Mouse (Mus musculus): ENCODE results near the gene Rbm4b. TPM values are rescaled to one million over a fixed set of nuclear protein-coding genes. Genes with fewer than 3 reads are reported as not detected.

Gene Rbm4b
- polyA plus RNA-seq, 1 experiment from 2014 or later, result 17.0 TPM

DNA sequence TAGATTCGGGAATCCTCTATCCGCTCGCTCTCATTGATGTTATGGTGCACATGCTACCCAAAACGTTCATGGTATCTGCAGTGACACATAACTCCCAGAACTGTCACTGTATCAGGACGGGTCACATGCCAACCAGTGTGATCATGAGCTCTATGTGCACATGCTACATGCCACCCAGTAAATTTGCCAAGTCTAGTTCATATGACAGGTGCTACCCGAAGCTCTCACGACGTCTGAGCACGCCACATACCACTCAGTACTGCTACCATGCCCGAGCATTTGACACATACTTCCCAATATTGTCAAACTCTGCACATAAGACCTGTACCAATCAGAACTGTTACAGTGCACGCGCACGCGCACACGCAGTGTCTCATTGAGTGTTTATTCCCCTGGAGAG, 36.2 kb upstream of the Rbm4b start:
- WGBS, result 77% methylated on average over 15 of the region's 15 CpGs
- Histone ChIP-seq H3K4me3 (ENCODE audit: low read depth, low read length) (peak overlapping the region; percentile 21; the same call in 1 of the 2 replicates), H3K4me2 (replicated peaks; ENCODE audit: low read depth) (peak overlapping the region; percentile 63), H3K27ac (ENCODE audit: low read depth, low read length) (no peak overlapping the region), H3K27me3 (replicated peaks; ENCODE audit: control insufficient read depth, insufficient read depth, low read length) (no peaks in the 10 kb centered on the region), H3K36me3 (ENCODE audit: control insufficient read depth, insufficient read depth) (no peaks in the 10 kb centered on the region), H3K4me1 (replicated peaks; ENCODE audit: control insufficient read depth, insufficient read depth, low read length) (no peaks in the 10 kb centered on the region), H3K9ac (ENCODE audit: low read depth, low read length) (no peak overlapping the region), H3K9me3 (ENCODE audit: control insufficient read depth) (no peaks in the 10 kb centered on the region)
- no peak for ATAC-seq
- TF ChIP-seq CTCF (IDR thresholded peaks at IDR 0.05; ENCODE audit: low read depth), result no peak

- no peaks in the 10 kb centered on the region for H3K4me1 ChIP-seq (replicated peaks; ENCODE audit: control insufficient read depth, insufficient read depth, low read length)
- no peaks in the 10 kb centered on the region for H3K27me3 ChIP-seq (replicated peaks; ENCODE audit: control insufficient read depth, insufficient read depth, low read length)
- no peak overlapping the region for H3K27ac ChIP-seq (ENCODE audit: low read depth, low read length)
- no peak overlapping the region; the same call in 1 of the 2 replicates for H3K9ac ChIP-seq (ENCODE audit: low read depth, low read length)
- TF ChIP-seq CTCF (IDR thresholded peaks at IDR 0.05; ENCODE audit: low read depth), result no peak
- ATAC-seq, result peak; percentile 86
- no peaks in the 10 kb centered on the region for H3K9me3 ChIP-seq (ENCODE audit: control insufficient read depth)
- no peaks in the 10 kb centered on the region for H3K36me3 ChIP-seq (ENCODE audit: control insufficient read depth, insufficient read depth)
- 18% methylated on average over 11 of the region's 11 CpGs for WGBS
- H3K4me2 ChIP-seq (replicated peaks; ENCODE audit: low read depth), result peak overlapping the region; percentile 63
- H3K4me3 ChIP-seq (ENCODE audit: low read depth, low read length), result peak overlapping the region; percentile 21
Measured at GRCm38 (mm10) chr19:4720671-4721244, 35.5 kb upstream of the Rbm4b start.

DNA sequence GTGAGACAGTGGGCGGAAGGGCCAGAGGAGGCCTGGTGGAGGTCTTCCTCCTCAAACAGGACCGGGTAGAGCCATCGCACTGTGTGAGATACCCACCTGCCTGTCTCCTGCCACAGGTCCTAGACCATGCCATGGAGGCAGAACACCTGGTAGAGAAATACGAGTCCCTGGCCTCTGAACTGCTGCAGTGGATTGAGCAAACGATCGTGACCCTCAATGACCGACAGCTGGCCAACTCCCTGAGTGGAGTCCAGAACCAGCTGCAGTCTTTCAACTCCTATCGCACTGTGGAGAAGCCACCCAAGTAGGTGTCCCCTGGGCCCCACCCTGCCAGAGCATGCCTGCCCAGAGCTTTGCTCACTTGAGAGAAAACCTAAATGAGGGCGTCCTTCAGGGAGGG, 27.1 kb upstream of the Rbm4b start:
- no peaks in the 10 kb centered on the region for H3K9me3 ChIP-seq (ENCODE audit: control insufficient read depth)
- H3K4me1 ChIP-seq (replicated peaks; ENCODE audit: control insufficient read depth, insufficient read depth, low read length), result no peaks in the 10 kb centered on the region
- 77% methylated on average over 9 of the region's 9 CpGs for WGBS
- no peak overlapping the region for H3K9ac ChIP-seq (ENCODE audit: low read depth, low read length)
- no peak overlapping the region for H3K4me2 ChIP-seq (replicated peaks; ENCODE audit: low read depth)
- H3K27me3 ChIP-seq (replicated peaks; ENCODE audit: control insufficient read depth, insufficient read depth, low read length), result no peaks in the 10 kb centered on the region
- no peak overlapping the region for H3K4me3 ChIP-seq (ENCODE audit: low read depth, low read length)
- no peak overlapping the region for H3K27ac ChIP-seq (ENCODE audit: low read depth, low read length)
- no peak for TF ChIP-seq CTCF (IDR thresholded peaks at IDR 0.05; ENCODE audit: low read depth)
- no peak for ATAC-seq
- H3K36me3 ChIP-seq (ENCODE audit: control insufficient read depth, insufficient read depth), result no peaks in the 10 kb centered on the region

DNA sequence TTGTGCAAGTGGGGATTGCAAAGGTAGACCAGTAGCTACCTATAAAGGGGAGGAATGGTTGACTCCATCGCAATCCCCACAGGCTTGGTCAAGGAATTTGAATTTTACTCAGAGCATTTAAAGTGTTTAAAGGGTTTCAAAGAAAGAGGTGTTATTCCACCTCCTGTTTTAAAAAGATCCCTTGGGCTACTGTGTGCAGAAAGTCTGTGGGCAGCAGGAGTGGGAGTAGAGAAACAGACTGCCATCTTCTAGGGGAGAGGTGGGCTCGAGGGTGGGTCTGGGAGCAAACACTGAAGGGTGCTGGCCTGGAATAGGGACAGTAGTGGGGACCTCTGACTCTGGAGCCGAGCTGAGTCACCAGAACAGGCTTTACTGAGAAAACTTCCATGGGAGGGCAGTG, 23.2 kb upstream of the Rbm4b start:
- H3K27ac ChIP-seq (ENCODE audit: low read depth, low read length), result no peak overlapping the region
- H3K9me3 ChIP-seq (ENCODE audit: control insufficient read depth), result no peaks in the 10 kb centered on the region
- no peak for ATAC-seq
- H3K36me3 ChIP-seq (ENCODE audit: control insufficient read depth, insufficient read depth), result no peaks in the 10 kb centered on the region
- no peak overlapping the region for H3K4me2 ChIP-seq (replicated peaks; ENCODE audit: low read depth)
- H3K9ac ChIP-seq (ENCODE audit: low read depth, low read length), result no peak overlapping the region
- no peaks in the 10 kb centered on the region for H3K4me1 ChIP-seq (replicated peaks; ENCODE audit: control insufficient read depth, insufficient read depth, low read length)
- H3K27me3 ChIP-seq (replicated peaks; ENCODE audit: control insufficient read depth, insufficient read depth, low read length), result no peaks in the 10 kb centered on the region
- H3K4me3 ChIP-seq (ENCODE audit: low read depth, low read length), result no peak overlapping the region
- no peak for TF ChIP-seq CTCF (IDR thresholded peaks at IDR 0.05; ENCODE audit: low read depth)
- 86% methylated on average over 3 of the region's 3 CpGs for WGBS

DNA sequence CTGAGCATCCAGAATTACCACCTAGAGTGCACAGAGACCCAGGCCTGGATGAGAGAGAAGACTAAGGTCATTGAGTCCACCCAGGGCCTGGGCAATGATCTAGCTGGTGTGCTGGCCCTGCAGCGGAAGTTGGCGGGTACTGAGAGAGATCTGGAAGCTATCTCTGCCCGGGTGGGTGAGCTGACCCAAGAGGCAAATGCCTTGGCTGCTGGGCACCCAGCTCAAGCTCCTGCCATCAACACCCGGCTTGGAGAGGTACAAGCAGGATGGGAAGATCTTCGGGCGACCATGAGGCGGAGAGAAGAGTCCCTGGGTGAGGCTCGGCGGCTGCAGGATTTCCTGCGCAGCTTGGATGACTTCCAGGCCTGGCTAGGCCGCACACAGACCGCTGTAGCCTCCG, 18.4 kb upstream of the Rbm4b start:
- no peak overlapping the region for H3K4me3 ChIP-seq (ENCODE audit: low read depth, low read length)
- no peak overlapping the region for H3K27ac ChIP-seq (ENCODE audit: low read depth, low read length)
- 82% methylated on average over 13 of the region's 13 CpGs for WGBS
- no peaks in the 10 kb centered on the region for H3K4me1 ChIP-seq (replicated peaks; ENCODE audit: control insufficient read depth, insufficient read depth, low read length)
- ATAC-seq, result no peak
- no peak for TF ChIP-seq CTCF (IDR thresholded peaks at IDR 0.05; ENCODE audit: low read depth)
- H3K9ac ChIP-seq (ENCODE audit: low read depth, low read length), result no peak overlapping the region
- no peak overlapping the region for H3K4me2 ChIP-seq (replicated peaks; ENCODE audit: low read depth)
- no peaks in the 10 kb centered on the region for H3K36me3 ChIP-seq (ENCODE audit: control insufficient read depth, insufficient read depth)
- no peaks in the 10 kb centered on the region for H3K27me3 ChIP-seq (replicated peaks; ENCODE audit: control insufficient read depth, insufficient read depth, low read length)
- no peaks in the 10 kb centered on the region for H3K9me3 ChIP-seq (ENCODE audit: control insufficient read depth)

DNA sequence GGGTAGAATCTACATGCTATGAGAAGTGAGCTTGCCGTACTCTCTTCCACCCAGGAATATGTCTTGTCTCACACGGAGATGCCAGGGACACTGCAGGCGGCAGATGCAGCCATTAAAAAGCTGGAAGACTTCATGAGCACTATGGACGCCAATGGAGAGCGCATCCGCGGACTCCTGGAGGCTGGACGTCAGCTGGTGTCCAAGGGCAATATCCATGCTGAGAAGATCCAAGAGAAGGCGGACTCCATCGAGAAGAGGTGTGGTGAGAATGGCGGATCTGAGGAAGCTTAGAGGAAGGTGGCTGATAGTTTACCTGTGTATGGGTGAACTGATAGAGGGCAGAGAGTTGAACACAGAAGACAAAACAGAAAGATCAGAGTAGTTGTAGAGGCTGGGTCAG, 17.2 kb upstream of the Rbm4b start:
- Histone ChIP-seq H3K4me2 (replicated peaks; ENCODE audit: low read depth) (no peak overlapping the region), H3K27me3 (replicated peaks; ENCODE audit: control insufficient read depth, insufficient read depth, low read length) (no peaks in the 10 kb centered on the region), H3K4me1 (replicated peaks; ENCODE audit: control insufficient read depth, insufficient read depth, low read length) (no peaks in the 10 kb centered on the region), H3K4me3 (ENCODE audit: low read depth, low read length) (no peak overlapping the region), H3K9me3 (ENCODE audit: control insufficient read depth) (no peaks in the 10 kb centered on the region), H3K9ac (ENCODE audit: low read depth, low read length) (no peak overlapping the region), H3K27ac (ENCODE audit: low read depth, low read length) (no peak overlapping the region), H3K36me3 (ENCODE audit: control insufficient read depth, insufficient read depth) (no peaks in the 10 kb centered on the region)
- ATAC-seq, result no peak
- 95% methylated on average over 11 of the region's 11 CpGs for WGBS
- no peak for TF ChIP-seq CTCF (IDR thresholded peaks at IDR 0.05; ENCODE audit: low read depth)

- no peak for TF ChIP-seq CTCF (IDR thresholded peaks at IDR 0.05; ENCODE audit: low read depth)
- ATAC-seq, result no peak
- Histone ChIP-seq H3K36me3 (ENCODE audit: control insufficient read depth, insufficient read depth) (no peaks in the 10 kb centered on the region; the same call in 1 of the 2 replicates), H3K4me1 (replicated peaks; ENCODE audit: control insufficient read depth, insufficient read depth, low read length) (no peaks in the 10 kb centered on the region), H3K4me2 (replicated peaks; ENCODE audit: low read depth) (no peak overlapping the region), H3K9me3 (ENCODE audit: control insufficient read depth) (no peaks in the 10 kb centered on the region), H3K9ac (ENCODE audit: low read depth, low read length) (no peak overlapping the region), H3K27ac (ENCODE audit: low read depth, low read length) (no peak overlapping the region), H3K27me3 (replicated peaks; ENCODE audit: control insufficient read depth, insufficient read depth, low read length) (no peaks in the 10 kb centered on the region), H3K4me3 (ENCODE audit: low read depth, low read length) (no peak overlapping the region)
- 91% methylated on average over 5 of the region's 5 CpGs for WGBS
Measured at GRCm38 (mm10) chr19:4739762-4740161, 16.5 kb upstream of the Rbm4b start.

Data from intestine, postnatal 0 days (tissue).